Mouse (Mus musculus): ENCODE results near the gene Slx. TPM values are rescaled to one million over a fixed set of nuclear protein-coding genes. Genes with fewer than 3 reads are reported as not detected.
"Not testable (repeated sequence)": the region's sequence is repeated elsewhere in the genome, so short reads cannot be mapped to it uniquely, and the experiment has no call there.

The Slx gene
- not detected in 2 replicates for polyA plus RNA-seq (2012; rRNA removed)

GRCm38 (mm10) chrX:26545465-26545864 is at the start of gene Slx:
TSS of gene Slx (minus strand) at chrX:26545565.
- DNase-seq (ENCODE audit: low read depth) = not testable (repeated sequence)

Other genes with a start within 250 kb of the Slx start
- gene Gm2030, start 235.5 kb downstream of the Slx start, polyA plus RNA-seq (2012; rRNA removed) = not detected in 2 replicates
- gene Gm14525, start 157.1 kb upstream of the Slx start, polyA plus RNA-seq (2012; rRNA removed) = not detected in 2 replicates